Mouse (Mus musculus) gastrocnemius, postnatal 14 days (tissue): ENCODE data around the gene Lgals7. TPM values are rescaled to one million over a fixed set of nuclear protein-coding genes. Genes with fewer than 3 reads are reported as not detected.

ENCODE experiments used
- DNase-seq: peaks from one replicate; pipeline ENCODE4 v3.0.0; 2021; ENCODE audit warnings: mixed read lengths
- intact Hi-C: fragments of 180-260 bp; cut with DNase I; formaldehyde crosslinking; loops from one replicate; pipeline ENCODE4 v1.15.1; 2025; ENCODE audit warnings: low total_unique reads
- long read RNA-seq, 2 experiments: library from polyadenylated mRNA; stranded (forward); transcript quantifications; one replicate each; pipeline ENCODE4 v2.0.0; 2021
- total RNA-seq, 2 experiments: library from RNA; stranded (reverse); gene quantifications; 2 replicates each; pipeline ENCODE4 v1.2.3; 2021

Lgals7 gene
- not detected for total RNA-seq
- long read RNA-seq, experiment 1, result 0 reads
- long read RNA-seq, experiment 2, result 0 reads

GRCm38 (mm10) chr7:28863540-28863939 is at the start of gene Lgals7:
Gene Lgals7, plus strand, starts transcription at chr7:28863853.
- intact Hi-C loops, result loop anchor here (5.0 kb wide), 1 partner anchor 36 kb away; the partner anchor contains the start of gene Ech1
- no peak for DNase-seq

- DNase-seq, result no peak
- intact Hi-C loops, result no loop called here
These were observed 49.2 kb upstream of the Lgals7 start for GRCm38 (mm10) chr7:28814306-28815034.

GRCm38 (mm10) chr7:28815230-28815629 is 48.4 kb upstream of the Lgals7 start:
- DNase-seq, result no peak
- intact Hi-C loops, result no loop called here

GRCm38 (mm10) chr7:28816201-28816600 is 47.5 kb upstream of the Lgals7 start:
- intact Hi-C loops, result no loop called here
- DNase-seq, result no peak

- intact Hi-C loops, result no loop called here
These were observed 46.7 kb upstream of the Lgals7 start for GRCm38 (mm10) chr7:28816920-28817319.

GRCm38 (mm10) chr7:28817524-28817923 is 46.1 kb upstream of the Lgals7 start:
- intact Hi-C loops, result no loop called here
- DNase-seq, result no peak

More at GRCm38 (mm10) chr7:28816920-28817319, 46.7 kb upstream of the Lgals7 start:
- no peak for DNase-seq

- intact Hi-C loops, result no loop called here
- DNase-seq, result no peak
These were observed 45.7 kb upstream of the Lgals7 start for GRCm38 (mm10) chr7:28817957-28818356.

- intact Hi-C loops, result no loop called here
- no peak for DNase-seq
These were observed 45.2 kb upstream of the Lgals7 start for GRCm38 (mm10) chr7:28818436-28818835.

- no peak for DNase-seq
- intact Hi-C loops, result no loop called here
These were observed 44.7 kb upstream of the Lgals7 start for GRCm38 (mm10) chr7:28818861-28819452.

- intact Hi-C loops, result no loop called here
- DNase-seq, result no peak
These were observed 44.1 kb upstream of the Lgals7 start for GRCm38 (mm10) chr7:28819571-28819970.

GRCm38 (mm10) chr7:28820358-28821260 is 43.0 kb upstream of the Lgals7 start:
- intact Hi-C loops, result no loop called here
- peak; percentile 32 for DNase-seq

GRCm38 (mm10) chr7:28821261-28821831 is 42.3 kb upstream of the Lgals7 start:
- DNase-seq, result peak; percentile 62
- intact Hi-C loops, result no loop called here

- intact Hi-C loops, result no loop called here
These were observed 41.1 kb upstream of the Lgals7 start for GRCm38 (mm10) chr7:28822556-28822955.

GRCm38 (mm10) chr7:28822993-28823903 is 40.4 kb upstream of the Lgals7 start:
- DNase-seq, result no peak
- intact Hi-C loops, result no loop called here

More at GRCm38 (mm10) chr7:28822556-28822955, 41.1 kb upstream of the Lgals7 start:
- no peak for DNase-seq

- no peak for DNase-seq
- intact Hi-C loops, result no loop called here
These were observed 39.7 kb upstream of the Lgals7 start for GRCm38 (mm10) chr7:28823932-28824331.

- DNase-seq, result peak; percentile 93
- intact Hi-C loops, result loop anchor here (5.0 kb wide), 1 partner anchor 37 kb away; the partner anchor contains the start of gene Lgals7
These were observed 38.5 kb upstream of the Lgals7 start, which contains the start of gene Ech1 for GRCm38 (mm10) chr7:28824941-28825685. Gene Ech1, plus strand, starts transcription at chr7:28825217.

- intact Hi-C loops, result loop anchor here (5.0 kb wide), 1 partner anchor 36 kb away; the partner anchor contains the start of gene Lgals7
- DNase-seq, result no peak
These were observed 37.8 kb upstream of the Lgals7 start for GRCm38 (mm10) chr7:28825686-28826401.
